Mouse (Mus musculus): Measurements from ENCODE around the gene Ccdc146.

Gene Ccdc146

DNA sequence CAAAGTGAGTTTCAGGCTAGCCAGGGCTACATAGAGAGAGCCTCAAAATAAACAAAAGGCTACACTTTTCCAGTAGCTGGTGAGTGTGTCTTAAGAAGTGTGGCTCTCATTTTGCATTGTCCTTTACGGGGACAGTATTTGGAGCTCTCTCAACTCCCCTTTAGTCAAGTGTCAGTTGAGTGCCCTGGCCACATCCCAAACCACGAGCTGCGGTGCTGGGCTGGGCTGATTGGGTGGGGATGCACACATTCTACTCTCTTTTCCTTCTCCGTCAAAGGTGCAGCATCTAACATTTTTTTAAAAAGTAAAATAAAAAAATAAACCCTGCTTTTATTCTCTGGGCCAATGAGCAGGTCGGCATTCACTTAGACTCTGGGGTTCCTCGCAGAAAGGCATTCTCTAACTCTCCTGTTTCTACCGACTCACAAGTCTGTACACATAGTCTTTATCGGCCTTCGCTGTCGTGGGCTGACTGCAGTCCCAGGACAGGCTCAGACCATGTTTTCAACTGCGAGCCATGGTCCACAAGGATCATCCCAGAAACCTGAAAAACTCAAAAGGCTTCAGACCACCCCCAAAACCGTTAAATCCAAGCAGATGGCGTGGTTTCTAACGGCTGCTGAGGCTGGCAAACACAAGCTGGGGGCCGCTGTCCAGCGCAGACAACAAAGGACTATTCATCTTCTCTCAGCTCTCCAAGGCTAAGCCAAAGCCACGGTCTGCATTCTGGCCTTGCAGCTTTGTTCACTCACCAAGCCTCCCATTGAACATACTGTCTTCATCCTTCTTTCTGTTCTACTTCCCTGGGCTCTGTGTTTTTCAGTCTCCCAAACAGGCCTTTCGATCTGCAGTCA lies 161.0 kb downstream of the Ccdc146 start:
- DNase-seq (ENCODE audit: low spot score) = no peak

DNA sequence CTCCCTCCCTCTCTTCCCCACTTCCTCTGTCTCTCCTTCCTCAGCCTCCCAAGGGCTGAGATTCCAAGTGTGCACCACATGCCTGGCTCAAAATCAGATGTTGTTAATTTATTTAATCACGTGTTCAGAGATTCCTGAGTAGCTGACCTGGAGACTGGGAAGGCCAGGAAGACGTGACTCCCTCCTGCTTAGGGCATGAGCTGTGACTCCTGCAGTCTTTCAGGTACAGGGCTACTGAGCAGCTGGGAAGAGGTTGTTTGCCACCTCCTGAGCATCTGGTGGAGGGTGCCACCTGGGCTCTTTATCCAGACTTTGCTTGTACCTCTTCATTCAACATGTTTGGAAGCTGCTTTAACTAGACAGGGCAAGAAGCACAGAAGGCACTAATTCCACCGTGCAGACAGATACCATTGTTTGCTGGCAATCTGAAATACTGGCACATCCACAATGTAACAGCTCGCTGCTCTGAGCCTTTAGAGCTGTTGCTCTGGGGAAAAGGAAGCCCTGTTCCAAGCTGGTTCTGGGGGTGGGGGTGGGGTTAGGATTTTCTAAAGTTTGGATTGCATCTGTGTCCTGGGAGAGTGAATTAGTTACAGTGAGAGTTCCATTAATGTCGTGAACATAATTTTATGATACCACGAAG lies 163.2 kb downstream of the Ccdc146 start:
- no peak for DNase-seq (ENCODE audit: low spot score)

DNA sequence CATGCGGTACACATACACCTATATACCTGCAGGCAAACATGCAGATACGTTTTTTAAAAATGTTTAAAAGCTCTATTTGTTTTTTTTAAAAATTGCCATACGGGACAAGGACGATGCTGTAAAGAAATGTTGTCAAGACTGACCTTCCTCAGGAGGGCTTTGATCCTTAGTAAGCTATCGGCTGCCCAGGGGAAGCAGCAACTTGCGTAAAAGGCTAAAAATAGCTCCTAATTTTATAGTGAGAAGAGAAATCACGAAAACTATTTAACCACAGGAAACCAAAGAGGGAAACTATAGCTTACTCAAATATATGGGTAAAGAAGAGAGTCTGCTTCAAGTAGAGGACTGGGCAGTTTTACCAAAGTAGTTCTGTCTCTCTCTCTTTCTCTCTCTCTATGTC lies 163.7 kb downstream of the Ccdc146 start:
- DNase-seq (ENCODE audit: low spot score) = no peak

DNA sequence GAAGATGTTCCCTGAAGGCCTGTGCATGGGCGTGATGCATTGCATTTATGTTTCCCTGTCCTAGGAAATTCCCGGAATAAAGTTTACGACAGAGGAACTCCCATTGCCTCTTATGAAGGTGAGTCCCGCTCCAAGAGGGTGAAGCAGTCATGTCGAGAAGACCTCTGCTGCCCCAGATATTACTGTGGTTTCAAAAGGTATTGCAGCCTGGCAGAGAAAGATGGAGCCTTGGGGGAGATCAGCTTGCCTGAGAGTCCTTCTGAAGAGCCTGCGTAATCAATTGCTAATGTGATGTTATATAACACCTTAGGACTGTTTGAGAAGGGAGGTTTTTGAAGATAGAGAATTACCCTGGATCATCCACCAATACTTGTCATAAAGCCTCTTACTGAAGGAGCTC lies 166.7 kb downstream of the Ccdc146 start:
- DNase-seq (ENCODE audit: low spot score) = no peak

DNA sequence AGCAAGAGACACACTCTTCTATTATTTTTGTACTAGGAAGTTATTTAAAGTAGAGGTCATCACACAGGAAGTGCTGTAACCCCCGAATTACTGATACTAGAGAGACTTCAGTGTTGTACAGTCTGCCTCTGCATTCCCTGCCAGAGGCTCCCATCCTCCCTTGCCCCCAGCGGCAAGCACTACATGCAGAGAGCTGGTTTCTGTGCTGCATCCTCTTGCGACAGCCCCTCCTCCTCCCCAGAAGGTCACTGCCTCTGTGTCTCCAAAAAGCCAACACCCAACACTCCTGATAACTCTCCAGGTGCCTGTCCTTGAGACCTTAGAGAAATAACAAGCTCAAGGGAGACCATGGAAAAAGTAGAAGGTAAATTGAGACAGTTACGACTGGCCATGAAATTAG lies 167.4 kb downstream of the Ccdc146 start:
- no peak for DNase-seq (ENCODE audit: low spot score)

DNA sequence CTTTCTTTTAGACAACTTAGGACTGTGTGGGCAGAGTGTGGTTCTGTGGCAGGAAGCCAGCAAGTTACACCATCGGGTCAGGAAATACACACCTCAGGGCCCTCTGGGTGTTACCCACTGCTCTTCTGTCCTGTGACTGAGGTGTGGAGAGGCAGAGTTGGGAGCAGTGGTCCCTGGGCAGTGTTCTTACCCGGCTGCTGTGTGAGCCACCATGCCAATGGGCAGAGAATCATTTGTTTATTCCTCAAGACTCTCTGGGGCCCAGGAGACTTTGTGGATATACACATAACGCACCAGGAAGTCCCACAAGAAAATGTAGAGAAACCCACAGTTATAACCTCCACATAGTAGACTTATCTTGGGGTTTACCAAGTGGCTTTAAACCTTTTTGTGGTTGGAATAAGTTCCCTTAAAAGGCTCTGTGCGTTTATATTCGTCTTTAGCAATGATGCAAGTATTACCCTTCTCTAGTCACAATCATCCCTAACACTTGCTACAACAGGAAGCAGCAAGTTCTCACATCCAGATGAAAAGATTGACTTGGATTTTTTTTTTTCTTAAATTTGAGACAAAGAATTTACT lies 168.8 kb downstream of the Ccdc146 start:
- DNase-seq (ENCODE audit: low spot score) = no peak

DNA sequence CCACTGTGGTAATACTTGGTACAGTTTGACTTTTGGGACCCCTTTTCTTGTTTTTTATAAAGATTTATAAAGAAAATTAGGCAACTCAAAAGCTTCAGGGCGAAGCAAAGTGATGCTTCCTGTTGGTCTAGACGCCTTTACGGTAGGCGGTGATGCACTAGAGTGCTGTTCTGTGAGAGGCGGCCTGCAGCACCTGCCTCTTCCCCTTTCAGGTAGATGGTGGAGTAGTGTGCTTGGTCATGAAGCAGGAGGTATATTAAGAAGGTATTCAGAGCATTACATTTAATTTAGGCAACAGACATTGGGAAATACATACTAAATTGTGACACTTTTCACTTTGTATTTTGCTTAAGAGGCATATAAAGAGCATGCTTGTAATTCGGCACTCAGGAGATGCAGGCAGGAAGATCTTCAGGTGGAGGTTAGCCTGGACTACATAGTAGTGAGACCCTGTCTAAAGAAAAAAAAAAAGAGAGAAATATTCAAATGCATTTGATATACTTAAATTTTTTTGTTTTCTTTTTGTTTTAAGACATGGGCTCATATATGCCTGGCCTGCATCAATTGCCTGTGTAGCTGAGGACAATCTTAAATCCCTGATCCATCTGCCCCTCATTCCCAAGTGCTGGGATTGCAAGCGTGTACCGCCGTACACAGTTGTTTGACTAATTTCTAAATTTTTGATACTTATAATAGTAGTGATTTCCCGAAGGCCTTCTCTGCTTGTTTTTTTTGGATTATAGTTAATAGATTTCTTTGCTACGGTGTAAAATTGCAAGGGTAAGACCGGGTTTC lies 169.5 kb downstream of the Ccdc146 start:
- DNase-seq (ENCODE audit: low spot score) = no peak

DNA sequence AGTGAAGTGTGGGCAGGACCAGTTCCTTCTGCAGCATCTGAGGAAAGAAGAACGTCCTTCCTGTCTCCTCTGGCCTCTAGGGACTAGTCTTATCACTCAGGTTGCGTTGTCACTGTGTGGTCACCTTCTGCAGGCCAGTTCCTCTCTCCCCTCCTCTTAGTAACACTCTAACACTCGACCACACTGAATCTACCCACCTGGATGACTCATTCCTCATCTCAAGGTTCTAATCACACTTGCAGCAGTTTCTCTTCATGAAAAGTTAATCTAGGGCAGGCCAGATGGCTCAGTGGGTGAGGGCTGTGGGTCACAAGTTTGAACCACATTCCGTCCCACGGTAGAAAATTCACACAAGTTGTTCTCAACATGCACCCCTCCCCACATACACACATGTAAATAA lies 175.6 kb downstream of the Ccdc146 start:
- DNase-seq (ENCODE audit: low spot score) = no peak

DNA sequence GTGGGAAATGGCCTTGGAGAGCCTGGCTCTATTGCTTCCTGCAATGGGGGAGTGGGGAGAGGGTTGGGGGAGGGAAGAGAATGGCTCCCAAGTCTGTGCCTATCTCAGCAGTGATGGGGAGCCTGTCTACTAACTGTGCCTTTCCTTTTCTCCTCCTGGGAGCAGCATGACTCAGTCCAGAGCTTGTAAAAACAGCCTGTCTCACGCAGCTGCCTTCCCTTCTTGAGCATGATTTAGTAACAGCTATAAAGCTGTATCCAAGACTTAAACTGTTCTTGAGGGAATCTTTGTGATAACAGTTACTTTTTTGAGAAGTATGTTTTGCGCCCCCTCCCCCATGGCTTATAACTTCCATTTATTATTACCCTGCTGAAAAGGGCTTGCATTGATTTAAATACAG lies 176.6 kb downstream of the Ccdc146 start:
- no peak for DNase-seq (ENCODE audit: low spot score)

DNA sequence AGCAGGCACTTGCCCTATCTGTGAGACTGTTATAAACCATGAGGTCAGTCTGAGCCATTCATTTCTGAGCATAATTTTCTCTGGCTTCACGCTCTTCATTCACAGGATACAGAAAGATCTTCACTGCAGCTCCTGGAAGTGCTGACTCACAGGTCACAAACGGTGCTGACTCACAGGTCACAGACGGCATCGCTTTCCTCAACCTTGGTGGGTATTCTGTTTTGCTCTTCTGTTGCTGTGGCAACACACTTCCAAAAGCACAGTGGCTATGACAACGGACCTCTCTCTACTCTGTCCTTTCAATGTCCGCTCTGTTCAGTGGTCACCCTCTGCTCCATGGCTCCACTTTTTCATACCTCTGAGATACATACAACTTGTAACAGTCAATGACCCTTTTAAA lies 177.7 kb downstream of the Ccdc146 start:
- no peak for DNase-seq (ENCODE audit: low spot score)

DNA sequence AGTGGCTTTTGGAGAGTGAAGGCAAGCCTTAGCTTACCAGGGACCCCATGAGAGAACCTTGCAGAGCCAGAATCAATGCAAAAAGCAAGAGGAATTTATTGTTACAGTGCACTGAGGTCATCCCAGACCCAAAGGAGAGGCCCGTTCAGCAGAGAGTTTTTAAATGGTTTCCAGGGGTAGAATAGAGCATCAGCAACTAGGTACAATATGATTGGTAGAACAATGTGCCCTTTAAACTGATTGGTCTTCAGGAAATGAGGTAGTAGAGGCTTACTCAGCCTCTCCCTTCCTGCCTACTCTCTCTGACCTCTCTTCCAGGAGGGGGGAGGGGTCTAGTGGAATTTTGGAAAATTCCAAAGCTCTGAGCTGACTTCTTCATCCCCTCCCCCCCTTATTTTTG lies 179.2 kb downstream of the Ccdc146 start:
- no peak for DNase-seq (ENCODE audit: low spot score)

DNA sequence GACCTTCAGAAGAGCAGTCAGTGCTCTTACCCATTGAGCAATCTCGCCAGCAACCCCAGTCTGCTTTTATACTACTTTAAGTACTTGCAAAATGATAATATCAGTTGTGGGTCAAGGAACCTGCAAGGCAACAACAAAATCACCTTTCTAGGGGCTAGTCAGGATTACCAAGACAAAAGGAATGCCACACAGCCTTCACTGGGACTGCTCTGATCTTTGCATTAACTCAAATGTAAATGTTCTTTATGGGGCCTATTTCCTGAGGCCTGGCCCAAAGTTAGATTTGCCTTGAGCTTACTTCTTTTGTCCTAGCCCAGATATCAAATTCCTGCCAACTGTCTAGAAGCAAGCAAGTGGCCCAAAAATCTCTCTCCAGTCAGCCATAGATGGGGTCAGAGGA lies 179.9 kb downstream of the Ccdc146 start:
- DNase-seq (ENCODE audit: low spot score) = no peak

Measured in adipocyte (in vitro differentiated cells).